Mouse (Mus musculus) erythroblast, embryonic 14.5 days (primary cell): ENCODE results near the gene Fancc. TPM values are rescaled to one million over a fixed set of nuclear protein-coding genes. Genes with fewer than 3 reads are reported as not detected.

Source experiments
- H3K27me3 ChIP-seq: 2 replicates; pipeline ENCODE4 v1.6.1; 2012; ENCODE audit warnings: inconsistent platforms; ENCODE audit not compliant: control insufficient read depth
- H3K36me3 ChIP-seq: 2 replicates; pipeline ENCODE4 v1.6.1; 2012; ENCODE audit warnings: mild to moderate bottlenecking, inconsistent platforms; ENCODE audit not compliant: control insufficient read depth
- H3K4me1 ChIP-seq: 2 replicates; pipeline ENCODE4 v1.6.1; 2012; ENCODE audit warnings: inconsistent platforms; ENCODE audit not compliant: control insufficient read depth
- H3K4me3 ChIP-seq: replicated peaks from 2 replicates; pipeline ENCODE3; 2012; ENCODE audit warnings: moderate library complexity, mild to moderate bottlenecking, inconsistent platforms
- H3K9me3 ChIP-seq: 2 replicates; pipeline ENCODE4 v1.6.1; 2012; ENCODE audit warnings: low read length, inconsistent platforms, mixed read lengths; ENCODE audit not compliant: control insufficient read depth
- GATA1 ChIP-seq: IDR thresholded peaks from 2 replicates; pipeline ENCODE4 v1.6.1; 2012; ENCODE audit warnings: low read length, inconsistent platforms, mixed read lengths
- TAL1 ChIP-seq: IDR thresholded peaks from 3 replicates; pipeline ENCODE4 v1.6.1; 2012; ENCODE audit warnings: low read length, inconsistent platforms, mixed read lengths
- polyA plus RNA-seq: library from polyadenylated mRNA; stranded (reverse); fragments of >175 nt; gene quantifications from 2 replicates; pipeline ENCODE4 v1.2.3, GENCODE M21; 2012

Fancc gene
- polyA plus RNA-seq, 1 experiment = 0.74 TPM

DNA sequence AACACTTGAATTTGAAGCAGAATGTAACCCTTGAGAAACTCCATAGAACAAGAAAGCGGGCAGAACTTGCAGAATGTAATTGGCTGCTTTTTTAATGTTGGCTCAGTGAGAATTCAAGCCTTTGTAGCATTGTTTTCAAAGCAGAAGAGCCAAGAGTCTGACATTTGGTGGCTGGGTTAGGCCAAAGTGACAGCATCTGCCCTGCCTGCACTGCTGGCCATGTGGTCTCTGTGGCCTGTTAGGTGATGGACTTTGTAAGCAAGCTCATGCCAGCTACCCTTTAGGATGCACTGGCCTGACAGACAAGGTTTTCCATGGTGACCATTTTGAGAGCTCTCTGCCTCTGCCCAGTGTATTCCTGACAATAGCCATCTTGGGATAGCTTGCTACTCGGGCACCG lies 199.1 kb downstream of the Fancc start:
- H3K4me1 ChIP-seq = no peaks in the 10 kb centered on the region; the same call in 1 of the 2 replicates
- no peaks in the 10 kb centered on the region for H3K9me3 ChIP-seq
- no peak for TF ChIP-seq GATA1
- no peak for TF ChIP-seq TAL1
- no peaks in the 10 kb centered on the region for H3K27me3 ChIP-seq
- H3K36me3 ChIP-seq = peaks cover 60% of the 10 kb centered on the region
- H3K4me3 ChIP-seq = no peak overlapping the region

DNA sequence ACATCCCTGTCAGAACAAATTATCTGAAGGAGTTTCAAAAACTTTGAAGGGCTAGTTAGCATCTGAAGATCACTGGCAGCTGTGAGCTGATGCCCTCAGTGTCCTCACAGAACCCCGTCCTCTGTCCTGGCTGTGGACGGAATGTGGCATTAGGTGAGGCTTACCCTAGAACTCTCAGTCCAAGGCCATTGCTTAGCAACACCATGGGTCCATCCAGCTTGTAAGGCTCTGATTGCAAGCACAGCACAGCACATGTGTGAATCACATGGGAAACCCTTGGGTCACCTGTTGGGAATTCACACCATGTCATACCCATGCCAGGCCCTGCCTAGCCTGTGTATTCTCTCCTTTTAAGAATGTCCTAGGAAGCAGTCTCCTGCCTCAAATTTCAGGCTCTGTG lies 200.1 kb downstream of the Fancc start:
- Histone ChIP-seq H3K4me1 (no peaks in the 10 kb centered on the region; the same call in 1 of the 2 replicates), H3K9me3 (no peaks in the 10 kb centered on the region), H3K4me3 (no peak overlapping the region), H3K36me3 (peaks cover 52% of the 10 kb centered on the region), H3K27me3 (no peaks in the 10 kb centered on the region)
- TF ChIP-seq TAL1 (no peak), GATA1 (no peak)

DNA sequence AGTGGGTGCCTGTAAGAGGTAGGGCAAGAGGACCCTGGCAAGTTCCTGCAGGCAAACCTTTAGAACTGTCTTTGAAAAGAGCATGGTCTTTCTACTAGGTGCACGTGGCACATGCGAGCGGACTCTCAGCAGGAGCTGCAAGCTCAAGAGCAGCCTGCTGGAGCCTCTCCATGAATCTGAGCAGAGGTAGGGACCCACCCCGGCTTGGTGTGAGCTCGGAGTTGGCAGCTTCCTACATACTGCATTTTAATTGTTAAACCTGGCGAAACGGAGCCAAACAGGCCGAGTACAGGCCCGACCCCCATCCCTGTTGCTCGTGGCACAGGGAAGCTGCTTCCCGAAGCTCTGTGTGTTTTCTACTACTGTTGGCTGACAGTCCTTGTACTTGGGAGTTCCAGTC lies 200.8 kb downstream of the Fancc start:
- H3K36me3 ChIP-seq = peaks cover 48% of the 10 kb centered on the region

DNA sequence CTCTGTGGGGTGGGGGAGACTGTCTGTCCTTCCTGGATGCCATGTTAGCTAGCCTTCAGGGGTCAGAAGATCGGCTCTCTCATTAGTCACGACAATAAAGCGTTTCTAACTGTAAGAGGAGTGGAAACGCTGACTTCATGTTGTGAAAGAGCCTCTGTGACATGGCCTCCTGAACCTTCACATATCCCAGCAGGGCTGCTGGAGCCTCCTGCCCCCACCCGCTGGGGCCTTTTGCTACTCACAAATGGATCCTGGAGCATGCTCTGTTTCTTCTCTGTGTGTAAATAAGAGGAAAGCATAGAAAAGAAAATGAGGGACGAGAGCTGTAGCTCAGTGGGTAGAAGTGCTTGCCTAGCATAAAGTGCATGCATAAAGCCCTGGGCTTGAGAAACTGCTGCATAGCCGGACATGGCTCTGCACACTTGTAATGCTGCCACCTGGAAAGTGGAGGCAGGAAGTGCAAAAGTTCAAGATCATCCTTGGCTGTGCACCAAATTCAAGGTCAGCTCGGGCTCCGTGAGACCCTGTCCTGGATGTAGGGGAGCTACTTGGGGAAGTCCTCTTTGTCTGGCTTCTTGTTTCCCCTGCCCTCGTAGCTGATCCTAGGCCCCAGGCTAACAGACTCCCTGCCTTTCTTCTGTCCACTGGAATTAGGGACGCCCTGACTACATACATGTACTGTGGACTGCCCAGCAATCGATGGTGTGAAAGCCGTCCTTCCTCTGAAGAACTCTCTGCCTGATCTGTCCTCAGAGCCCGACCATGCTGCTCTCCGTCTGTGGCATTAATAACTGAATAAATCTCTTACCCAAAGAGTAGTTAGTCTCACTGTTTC lies 202.5 kb downstream of the Fancc start:
- Histone ChIP-seq H3K36me3 (peaks cover 38% of the 10 kb centered on the region), H3K4me1 (no peaks in the 10 kb centered on the region; the same call in 1 of the 2 replicates), H3K4me3 (no peak overlapping the region), H3K27me3 (no peaks in the 10 kb centered on the region), H3K9me3 (no peaks in the 10 kb centered on the region)
- TF ChIP-seq GATA1 (no peak), TAL1 (no peak)

More for the DNA sequence above, 200.8 kb downstream of the Fancc start:
- TF ChIP-seq GATA1 = no peak
- TF ChIP-seq TAL1 = no peak
- Histone ChIP-seq H3K4me3 (no peak overlapping the region), H3K9me3 (no peaks in the 10 kb centered on the region), H3K4me1 (no peaks in the 10 kb centered on the region; the same call in 1 of the 2 replicates), H3K27me3 (no peaks in the 10 kb centered on the region)

DNA sequence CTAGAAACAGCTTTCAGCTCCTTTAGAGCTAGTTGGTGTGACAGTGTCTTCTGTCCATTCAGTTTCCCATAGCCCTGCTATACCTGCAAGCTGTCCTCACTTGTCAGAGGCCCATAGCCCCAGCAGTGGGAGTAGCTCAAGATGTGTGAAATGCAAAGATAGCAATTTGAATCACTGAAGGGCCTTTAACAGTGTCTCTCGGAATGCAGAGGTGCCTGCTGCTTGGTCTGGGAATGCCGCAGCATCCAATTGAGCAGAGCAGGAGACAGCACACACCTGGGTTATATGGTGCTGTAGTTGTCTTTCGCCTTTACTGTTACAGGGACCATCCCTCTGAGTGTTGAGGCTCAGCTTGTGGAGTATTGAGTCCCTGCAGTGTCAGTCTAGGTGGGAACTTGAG lies 203.4 kb downstream of the Fancc start:
- no peaks in the 10 kb centered on the region for H3K27me3 ChIP-seq
- TF ChIP-seq GATA1 = no peak

DNA sequence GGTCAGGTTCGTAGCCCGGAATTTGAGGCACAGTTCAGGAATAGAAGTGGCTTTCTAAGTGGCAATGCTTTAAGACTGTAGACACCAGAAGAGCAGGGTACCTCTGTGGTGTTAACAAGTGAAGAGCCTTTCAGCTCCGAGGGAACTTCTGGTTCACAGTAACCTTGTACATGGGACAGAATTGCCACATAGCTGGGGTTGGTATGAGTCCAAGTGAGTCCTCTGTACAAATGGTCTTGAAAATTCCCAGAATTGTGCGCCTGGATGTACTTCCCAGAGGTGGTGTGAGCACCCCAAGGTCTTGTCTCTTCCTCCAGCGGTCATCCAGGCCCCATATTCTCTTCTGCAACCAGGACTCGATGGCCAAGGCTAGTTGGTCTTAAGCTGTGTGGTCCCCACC lies 206.1 kb downstream of the Fancc start:
- no peaks in the 10 kb centered on the region for H3K9me3 ChIP-seq
- TF ChIP-seq GATA1 = no peak
- TF ChIP-seq TAL1 = no peak

More for the DNA sequence above, 203.4 kb downstream of the Fancc start:
- H3K9me3 ChIP-seq = no peaks in the 10 kb centered on the region
- peaks cover 33% of the 10 kb centered on the region for H3K36me3 ChIP-seq
- H3K4me3 ChIP-seq = no peak overlapping the region
- H3K4me1 ChIP-seq = no peaks in the 10 kb centered on the region; the same call in 1 of the 2 replicates

DNA sequence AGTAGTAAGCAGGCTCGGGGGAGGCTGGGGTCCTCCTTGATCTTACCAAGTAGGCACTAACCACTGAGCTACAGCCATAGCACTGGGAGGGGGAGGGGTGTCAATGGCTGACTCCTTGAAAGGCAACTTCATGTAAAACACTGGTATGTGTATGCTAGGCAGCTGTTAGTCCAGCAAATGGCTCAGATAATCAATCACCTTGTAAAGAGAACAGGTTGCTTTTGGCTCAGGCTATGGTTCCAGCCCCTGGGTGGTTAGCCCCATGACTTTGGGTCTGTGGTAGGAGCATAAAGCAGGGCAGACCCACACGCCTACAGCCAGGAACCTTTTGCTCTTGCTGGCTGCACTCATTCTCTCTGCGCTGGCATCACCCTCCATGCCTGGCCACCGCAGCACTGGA lies 207.0 kb downstream of the Fancc start:
- Histone ChIP-seq H3K27me3 (no peaks in the 10 kb centered on the region), H3K4me1 (no peaks in the 10 kb centered on the region; the same call in 1 of the 2 replicates), H3K4me3 (no peak overlapping the region), H3K36me3 (peaks cover 32% of the 10 kb centered on the region), H3K9me3 (no peaks in the 10 kb centered on the region)
- no peak for TF ChIP-seq GATA1
- TF ChIP-seq TAL1 = no peak

More for the DNA sequence above, 206.1 kb downstream of the Fancc start:
- H3K36me3 ChIP-seq = peaks cover 27% of the 10 kb centered on the region
- no peaks in the 10 kb centered on the region; the same call in 1 of the 2 replicates for H3K4me1 ChIP-seq
- no peaks in the 10 kb centered on the region for H3K27me3 ChIP-seq
- no peak overlapping the region for H3K4me3 ChIP-seq

DNA sequence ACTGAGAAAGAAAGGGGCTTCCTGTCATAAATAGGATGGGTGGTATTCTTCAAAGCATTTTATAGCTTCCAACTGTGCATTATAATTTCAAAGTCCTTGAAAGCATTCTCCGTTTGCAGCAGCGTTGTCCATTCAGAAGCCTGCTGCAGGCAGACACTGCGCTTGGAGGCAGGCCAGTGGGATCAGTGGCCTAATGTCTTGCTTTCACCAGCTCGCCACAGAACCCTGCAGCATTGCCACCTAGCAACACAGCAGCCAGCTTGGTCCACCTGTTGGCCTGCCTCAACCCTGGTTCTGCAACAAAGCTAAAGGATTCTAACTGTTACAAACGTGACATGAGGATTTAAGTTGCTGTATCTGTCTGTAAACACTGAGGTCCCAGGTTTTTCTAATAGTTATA lies 207.4 kb downstream of the Fancc start:
- TF ChIP-seq GATA1 (no peak), TAL1 (no peak)
- Histone ChIP-seq H3K36me3 (peaks cover 33% of the 10 kb centered on the region), H3K4me3 (no peak overlapping the region), H3K9me3 (no peaks in the 10 kb centered on the region), H3K27me3 (no peaks in the 10 kb centered on the region), H3K4me1 (no peaks in the 10 kb centered on the region; the same call in 1 of the 2 replicates)

DNA sequence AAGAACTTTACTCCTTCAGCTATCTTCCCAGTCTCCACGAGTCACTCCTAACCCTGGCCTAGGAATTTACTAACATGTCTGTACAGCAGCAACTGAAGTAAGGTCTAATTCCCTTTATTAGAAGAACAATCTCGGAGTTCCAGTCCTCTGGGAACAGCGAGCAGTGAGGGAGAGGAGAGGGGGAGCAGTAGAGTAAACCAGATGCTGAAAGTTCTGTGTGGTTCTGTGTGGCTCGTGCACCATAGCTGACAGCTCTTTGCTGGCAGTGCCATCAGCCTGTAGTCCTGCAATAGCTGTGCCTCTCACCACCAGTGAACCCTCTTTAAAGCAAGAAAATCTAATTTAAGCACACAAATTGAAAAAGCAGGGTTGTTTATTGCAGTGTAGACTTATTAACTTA lies 207.9 kb downstream of the Fancc start:
- Histone ChIP-seq H3K9me3 (no peaks in the 10 kb centered on the region), H3K4me1 (no peaks in the 10 kb centered on the region), H3K4me3 (no peak overlapping the region), H3K36me3 (peaks cover 33% of the 10 kb centered on the region), H3K27me3 (no peaks in the 10 kb centered on the region)
- TF ChIP-seq TAL1 (no peak), GATA1 (no peak)
